Mouse (Mus musculus) stomach, embryonic 16.5 days (tissue): Measurements from ENCODE around the gene Fam149a. TPM values are rescaled to one million over a fixed set of nuclear protein-coding genes. Genes with fewer than 3 reads are reported as not detected.

Source experiments
- ATAC-seq: fragments of 200-750 bp; cut with Nextera tagmentation; 2 replicates; pipeline ENCODE4 v1.8.0; 2017; ENCODE audit warnings: moderate number of reproducible peaks, moderate TSS enrichment; ENCODE audit not compliant: insufficient read depth, low FRiP score
- H3K27ac ChIP-seq: fragments of 300-500 bp; sonication (generic); 2 replicates; pipeline ENCODE4 v1.5.1; 2014; ENCODE audit warnings: low read length
- H3K27me3 ChIP-seq: fragments of 300-500 bp; sonication (generic); 2 replicates; pipeline ENCODE4 v1.6.1; 2014; ENCODE audit warnings: low read length, control low read depth, mixed read lengths; ENCODE audit not compliant: control insufficient read depth, insufficient read depth
- H3K36me3 ChIP-seq: fragments of 300-500 bp; sonication (generic); 2 replicates; pipeline ENCODE4 v1.6.1; 2014; ENCODE audit warnings: low read length; ENCODE audit not compliant: control insufficient read depth, insufficient read depth
- H3K4me1 ChIP-seq: fragments of 300-500 bp; sonication (generic); 2 replicates; pipeline ENCODE4 v1.6.1; 2014; ENCODE audit warnings: low read length, control low read depth, mixed read lengths; ENCODE audit not compliant: control insufficient read depth, insufficient read depth
- H3K4me2 ChIP-seq: fragments of 300-500 bp; sonication (generic); 2 replicates; pipeline ENCODE4 v1.6.1; 2014; ENCODE audit warnings: low read depth, low read length, mixed read lengths
- H3K4me3 ChIP-seq: fragments of 300-500 bp; sonication (generic); replicated peaks from 2 replicates; pipeline ENCODE4 v1.5.1; 2014; ENCODE audit warnings: mild to moderate bottlenecking, low read length
- H3K9ac ChIP-seq: fragments of 300-500 bp; sonication (generic); 2 replicates; pipeline ENCODE4 v1.6.1; 2014; ENCODE audit warnings: low read length
- H3K9me3 ChIP-seq: fragments of 300-500 bp; sonication (generic); replicated peaks from 2 replicates; pipeline ENCODE4 v1.6.1; 2016; ENCODE audit warnings: low read length, control low read depth; ENCODE audit not compliant: control insufficient read depth
- WGBS: fragments of 180-500 bp; shearing (Covaris S2); extraction: QIAGEN DNeasy Blood & Tissue Kit; methylation state at CpG from one replicate; pipeline ENCODE4 v1.1.7; 2014; 5-methylcytosine and 5-hydroxymethylcytosine counted together
- polyA plus RNA-seq: library from polyadenylated mRNA; unstranded; fragments of >200 nt; fragmentation: Nextera tagmentation; extraction: Ambion mirVana; gene quantifications from 2 replicates; pipeline ENCODE4 v1.2.1, GENCODE M21; 2015

Gene Fam149a
- polyA plus RNA-seq, 1 experiment from 2014 or later = 16.7 TPM

- no peaks in the 10 kb centered on the region for H3K4me1 ChIP-seq
- peak; percentile 60; the same call in 1 of the 2 replicates for ATAC-seq
- no peaks in the 10 kb centered on the region for H3K9me3 ChIP-seq
- no peak overlapping the region for H3K4me2 ChIP-seq
- no peak overlapping the region for H3K4me3 ChIP-seq
- no peak overlapping the region for H3K9ac ChIP-seq
- no peaks in the 10 kb centered on the region for H3K36me3 ChIP-seq
- WGBS = 30% methylated on average over 1 of the region's 1 CpGs
- no peaks in the 10 kb centered on the region for H3K27me3 ChIP-seq
- H3K27ac ChIP-seq = no peak overlapping the region
Observed at GRCm38 (mm10) chr8:45320930-45321329, 61.2 kb downstream of the Fam149a start.

GRCm38 (mm10) chr8:45310967-45311366 lies 71.1 kb downstream of the Fam149a start:
- H3K27me3 ChIP-seq = no peaks in the 10 kb centered on the region
- 76% methylated on average over 4 of the region's 4 CpGs for WGBS
- ATAC-seq = no peak

GRCm38 (mm10) chr8:45308366-45308765 lies 73.7 kb downstream of the Fam149a start, which contains the start of gene Gm45753:
TSS of gene Gm45753 (minus strand) at chr8:45308466.
- Histone ChIP-seq H3K27ac (no peak within 1 kb of the TSS), H3K9ac (no peak within 1 kb of the TSS), H3K36me3 (no peaks in the 10 kb centered on the region), H3K27me3 (no peaks in the 10 kb centered on the region), H3K4me1 (no peaks in the 10 kb centered on the region), H3K4me3 (no peak within 1 kb of the TSS), H3K4me2 (no peak within 1 kb of the TSS), H3K9me3 (no peaks in the 10 kb centered on the region)
- WGBS = 83% methylated on average over 13 of the region's 13 CpGs
- ATAC-seq = no peak

More at GRCm38 (mm10) chr8:45310967-45311366, 71.1 kb downstream of the Fam149a start:
- Histone ChIP-seq H3K4me2 (no peak overlapping the region), H3K4me3 (no peak overlapping the region), H3K36me3 (no peaks in the 10 kb centered on the region), H3K9me3 (no peaks in the 10 kb centered on the region), H3K4me1 (no peaks in the 10 kb centered on the region), H3K9ac (no peak overlapping the region), H3K27ac (no peak overlapping the region)

GRCm38 (mm10) chr8:45305479-45305878 lies 76.6 kb downstream of the Fam149a start:
- no peak overlapping the region for H3K9ac ChIP-seq
- WGBS = 79% methylated on average over 1 of the region's 1 CpGs

GRCm38 (mm10) chr8:45304354-45304753 lies 77.7 kb downstream of the Fam149a start:
- WGBS = 93% methylated on average over 3 of the region's 3 CpGs
- H3K36me3 ChIP-seq = no peaks in the 10 kb centered on the region
- H3K4me1 ChIP-seq = no peaks in the 10 kb centered on the region
- no peak overlapping the region for H3K4me3 ChIP-seq
- ATAC-seq = no peak
- no peak overlapping the region for H3K9ac ChIP-seq
- H3K9me3 ChIP-seq = no peaks in the 10 kb centered on the region
- no peaks in the 10 kb centered on the region for H3K27me3 ChIP-seq
- H3K27ac ChIP-seq = no peak overlapping the region
- no peak overlapping the region for H3K4me2 ChIP-seq

More at GRCm38 (mm10) chr8:45305479-45305878, 76.6 kb downstream of the Fam149a start:
- no peaks in the 10 kb centered on the region for H3K27me3 ChIP-seq
- ATAC-seq = no peak
- H3K36me3 ChIP-seq = no peaks in the 10 kb centered on the region
- H3K4me3 ChIP-seq = no peak overlapping the region
- no peaks in the 10 kb centered on the region for H3K9me3 ChIP-seq
- no peak overlapping the region for H3K27ac ChIP-seq
- no peak overlapping the region for H3K4me2 ChIP-seq
- H3K4me1 ChIP-seq = no peaks in the 10 kb centered on the region

- no peak overlapping the region for H3K9ac ChIP-seq
- WGBS = 87% methylated on average over 8 of the region's 8 CpGs
- no peaks in the 10 kb centered on the region for H3K36me3 ChIP-seq
- H3K27me3 ChIP-seq = no peaks in the 10 kb centered on the region
- H3K9me3 ChIP-seq = no peaks in the 10 kb centered on the region
- ATAC-seq = no peak
- no peaks in the 10 kb centered on the region for H3K4me1 ChIP-seq
- no peak overlapping the region for H3K27ac ChIP-seq
- no peak overlapping the region for H3K4me2 ChIP-seq
- no peak overlapping the region for H3K4me3 ChIP-seq
Observed at GRCm38 (mm10) chr8:45302390-45302789, 79.7 kb downstream of the Fam149a start.

GRCm38 (mm10) chr8:45295276-45295675 lies 86.8 kb downstream of the Fam149a start:
- Histone ChIP-seq H3K9me3 (no peaks in the 10 kb centered on the region), H3K9ac (no peak overlapping the region), H3K4me1 (no peaks in the 10 kb centered on the region), H3K4me3 (no peak overlapping the region), H3K27me3 (no peaks in the 10 kb centered on the region), H3K27ac (no peak overlapping the region), H3K4me2 (no peak overlapping the region), H3K36me3 (no peaks in the 10 kb centered on the region)
- 87% methylated on average over 6 of the region's 6 CpGs for WGBS
- no peak for ATAC-seq

- Histone ChIP-seq H3K9me3 (no peaks in the 10 kb centered on the region), H3K27ac (no peak within 1 kb of the TSS), H3K27me3 (no peaks in the 10 kb centered on the region), H3K4me3 (no peak within 1 kb of the TSS), H3K9ac (no peak within 1 kb of the TSS), H3K4me1 (no peaks in the 10 kb centered on the region), H3K4me2 (no peak within 1 kb of the TSS), H3K36me3 (no peaks in the 10 kb centered on the region)
- ATAC-seq = no peak
- 74% methylated on average over 7 of the region's 7 CpGs for WGBS
Observed at GRCm38 (mm10) chr8:45294687-45295086, 87.4 kb downstream of the Fam149a start, which contains the start of gene Klkb1. TSS of gene Klkb1 (minus strand) at chr8:45294859.

- H3K9ac ChIP-seq = no peak overlapping the region
- WGBS = 87% methylated on average over 2 of the region's 2 CpGs
Observed at GRCm38 (mm10) chr8:45291790-45292189, 90.3 kb downstream of the Fam149a start.

More at GRCm38 (mm10) chr8:45291790-45292189, 90.3 kb downstream of the Fam149a start:
- no peak overlapping the region for H3K4me3 ChIP-seq
- no peaks in the 10 kb centered on the region for H3K4me1 ChIP-seq
- ATAC-seq = no peak
- no peak overlapping the region for H3K4me2 ChIP-seq
- H3K27ac ChIP-seq = no peak overlapping the region
- H3K27me3 ChIP-seq = no peaks in the 10 kb centered on the region
- H3K36me3 ChIP-seq = no peaks in the 10 kb centered on the region
- no peaks in the 10 kb centered on the region for H3K9me3 ChIP-seq
